Mouse (Mus musculus): ENCODE results near the gene Plcb1.
"Not testable (repeated sequence)": the region's sequence is repeated elsewhere in the genome, so short reads cannot be mapped to it uniquely, and the experiment has no call there.

Gene Plcb1

GRCm38 (mm10) chr2:135306472-135306771 is 520.6 kb downstream of the Plcb1 start:
- DNase-seq (ENCODE audit: low spot score in 2 of 2) = no peak

- no peak for DNase-seq (ENCODE audit: low spot score in 2 of 2)
These were observed 521.9 kb downstream of the Plcb1 start for GRCm38 (mm10) chr2:135307787-135308186.

- DNase-seq (ENCODE audit: low spot score in 2 of 2) = no peak
These were observed 530.1 kb downstream of the Plcb1 start for GRCm38 (mm10) chr2:135315980-135316379.

- no peak for DNase-seq (ENCODE audit: low spot score in 2 of 2)
These were observed 532.3 kb downstream of the Plcb1 start for GRCm38 (mm10) chr2:135318136-135318535.

GRCm38 (mm10) chr2:135323276-135323954 is 537.5 kb downstream of the Plcb1 start:
- DNase-seq (ENCODE audit: low spot score in 2 of 2) = no peak

GRCm38 (mm10) chr2:135323955-135324302 is 538.1 kb downstream of the Plcb1 start:
- DNase-seq (ENCODE audit: low spot score in 2 of 2) = no peak

- no peak for DNase-seq (ENCODE audit: low spot score in 2 of 2)
These were observed 542.9 kb downstream of the Plcb1 start for GRCm38 (mm10) chr2:135328756-135329155.

- peak in 1 of 2 experiments; percentile 2 for DNase-seq (ENCODE audit: low spot score in 2 of 2)
These were observed 544.1 kb downstream of the Plcb1 start for GRCm38 (mm10) chr2:135329782-135330545.

GRCm38 (mm10) chr2:135331868-135332267 is 546.0 kb downstream of the Plcb1 start:
- DNase-seq (ENCODE audit: low spot score in 2 of 2) = no peak

- no peak for DNase-seq (ENCODE audit: low spot score in 2 of 2)
These were observed 570.4 kb downstream of the Plcb1 start for GRCm38 (mm10) chr2:135356311-135356710.

GRCm38 (mm10) chr2:135361798-135362197 is 575.9 kb downstream of the Plcb1 start:
- DNase-seq (ENCODE audit: low spot score in 2 of 2) = no peak

GRCm38 (mm10) chr2:135362948-135363347 is 577.1 kb downstream of the Plcb1 start:
- no peak for DNase-seq (ENCODE audit: low spot score in 2 of 2)

GRCm38 (mm10) chr2:135370259-135370835 is 584.5 kb downstream of the Plcb1 start:
- no peak for DNase-seq (ENCODE audit: low spot score in 2 of 2)

- DNase-seq (ENCODE audit: low spot score in 2 of 2) = not testable (repeated sequence)
These were observed 594.9 kb downstream of the Plcb1 start for GRCm38 (mm10) chr2:135380796-135381195.

- no peak for DNase-seq (ENCODE audit: low spot score in 2 of 2)
These were observed 595.5 kb downstream of the Plcb1 start for GRCm38 (mm10) chr2:135381396-135381795.

- no peak for DNase-seq (ENCODE audit: low spot score in 2 of 2)
These were observed 602.1 kb downstream of the Plcb1 start for GRCm38 (mm10) chr2:135387990-135388389.

GRCm38 (mm10) chr2:135394698-135395097 is 608.8 kb downstream of the Plcb1 start:
- DNase-seq (ENCODE audit: low spot score in 2 of 2) = no peak

GRCm38 (mm10) chr2:135396375-135396774 is 610.5 kb downstream of the Plcb1 start:
- DNase-seq (ENCODE audit: low spot score in 2 of 2) = no peak

- DNase-seq (ENCODE audit: low spot score in 2 of 2) = no peak
These were observed 612.1 kb downstream of the Plcb1 start for GRCm38 (mm10) chr2:135397970-135398369.

GRCm38 (mm10) chr2:135399760-135400159 is 613.9 kb downstream of the Plcb1 start:
- DNase-seq (ENCODE audit: low spot score in 2 of 2) = no peak

- DNase-seq (ENCODE audit: low spot score in 2 of 2) = no peak
These were observed 617.0 kb downstream of the Plcb1 start for GRCm38 (mm10) chr2:135402916-135403315.

GRCm38 (mm10) chr2:135403344-135403743 is 617.5 kb downstream of the Plcb1 start:
- no peak for DNase-seq (ENCODE audit: low spot score in 2 of 2)

- no peak for DNase-seq (ENCODE audit: low spot score in 2 of 2)
These were observed 618.2 kb downstream of the Plcb1 start for GRCm38 (mm10) chr2:135404095-135404494.

Data from spleen, postnatal 36 days (tissue).